Mouse (Mus musculus): ENCODE data around the gene Eif3m. TPM values are rescaled to one million over a fixed set of nuclear protein-coding genes. Genes with fewer than 3 reads are reported as not detected.

The Eif3m gene
- polyA plus RNA-seq, 1 experiment from 2014 or later: 273 TPM

DNA sequence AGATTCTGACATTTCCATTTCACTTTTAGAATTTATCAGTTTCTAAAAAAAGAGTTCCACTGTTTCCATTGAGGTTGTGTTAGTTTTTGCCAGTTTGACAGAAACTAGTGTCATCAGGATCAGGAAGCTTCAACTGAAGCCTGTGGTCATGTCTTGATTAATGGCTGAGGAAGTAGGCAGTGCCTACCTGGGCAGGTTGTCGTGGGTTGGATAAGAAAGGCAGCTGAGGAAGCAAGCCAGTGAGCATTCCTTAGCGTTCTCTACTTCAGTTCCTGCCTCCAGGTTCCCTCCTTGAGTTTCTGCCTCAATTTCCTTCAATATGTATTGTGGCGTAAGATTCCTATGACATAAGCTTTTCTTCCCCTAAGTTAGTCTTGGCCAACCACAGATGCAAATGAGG, 31.1 kb downstream of the Eif3m start:
- H3K4me3 ChIP-seq (ENCODE audit: low read depth, low read length): no peak overlapping the region
- H3K4me2 ChIP-seq (ENCODE audit: low read length): no peak overlapping the region
- no peak for ATAC-seq
- WGBS: 65% methylated on average over 3 of the region's 3 CpGs
- no peak for DNase-seq (ENCODE audit: low spot score)
- no peaks in the 10 kb centered on the region for H3K27me3 ChIP-seq (replicated peaks; ENCODE audit: control insufficient read depth, insufficient read depth, low read length)
- no peaks in the 10 kb centered on the region for H3K36me3 ChIP-seq (ENCODE audit: control insufficient read depth, insufficient read depth, low read length)
- no peaks in the 10 kb centered on the region for H3K4me1 ChIP-seq (ENCODE audit: control insufficient read depth, insufficient read depth, low read length)
- no peak overlapping the region for H3K9ac ChIP-seq (ENCODE audit: low read length)
- H3K27ac ChIP-seq (ENCODE audit: low read depth, low read length): no peak overlapping the region
- no peaks in the 10 kb centered on the region for H3K9me3 ChIP-seq (replicated peaks; ENCODE audit: control insufficient read depth, low read length)

DNA sequence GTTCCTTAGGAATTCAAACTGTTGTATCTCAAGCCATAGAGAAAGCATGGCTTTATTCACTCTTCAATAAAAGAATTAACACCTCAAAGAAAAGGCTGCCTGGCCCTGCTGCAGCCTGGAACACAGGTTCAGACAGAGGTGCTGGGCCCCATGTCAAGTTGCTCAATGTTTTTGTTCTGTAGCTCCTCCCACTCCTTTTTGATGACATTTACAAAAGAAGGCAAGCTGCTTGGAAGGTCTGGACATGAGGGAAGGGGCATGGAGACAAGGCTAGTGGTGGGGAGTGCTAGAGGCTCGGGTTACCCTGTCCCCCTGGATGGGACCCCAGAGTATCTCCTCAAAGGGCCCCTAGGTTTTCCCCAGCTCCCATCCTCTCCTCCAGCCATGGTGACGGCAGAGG, 35.2 kb downstream of the Eif3m start:
- Histone ChIP-seq H3K27me3 (replicated peaks; ENCODE audit: control insufficient read depth, insufficient read depth, low read length) (no peaks in the 10 kb centered on the region), H3K9me3 (replicated peaks; ENCODE audit: control insufficient read depth, low read length) (no peaks in the 10 kb centered on the region), H3K27ac (ENCODE audit: low read depth, low read length) (no peak overlapping the region), H3K4me1 (ENCODE audit: control insufficient read depth, insufficient read depth, low read length) (no peaks in the 10 kb centered on the region), H3K36me3 (ENCODE audit: control insufficient read depth, insufficient read depth, low read length) (no peaks in the 10 kb centered on the region), H3K4me2 (ENCODE audit: low read length) (no peak overlapping the region), H3K9ac (ENCODE audit: low read length) (no peak overlapping the region), H3K4me3 (ENCODE audit: low read depth, low read length) (no peak overlapping the region)
- ATAC-seq: no peak
- WGBS: 3% methylated on average over 2 of the region's 2 CpGs
- DNase-seq (ENCODE audit: low spot score): peak; percentile 10

DNA sequence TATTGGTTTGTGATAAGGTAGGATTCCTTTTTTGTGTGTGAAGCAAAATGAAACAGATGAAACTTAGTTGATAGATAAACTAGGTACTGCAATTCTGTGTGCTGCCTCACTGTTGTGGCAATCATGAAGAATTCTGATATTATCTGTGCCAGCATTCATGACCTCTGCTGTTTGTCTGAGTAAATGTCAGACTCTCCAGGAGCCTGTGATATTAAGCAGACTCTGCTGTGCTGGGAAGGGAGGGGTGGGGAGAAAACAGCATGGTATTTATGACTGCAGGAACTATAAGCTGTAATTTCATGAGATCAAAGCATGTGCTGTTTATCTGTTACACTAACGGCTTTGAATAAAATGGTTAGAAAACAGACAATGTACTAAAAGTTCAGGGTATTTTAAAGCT, 52.4 kb downstream of the Eif3m start:
- Histone ChIP-seq H3K9me3 (replicated peaks; ENCODE audit: control insufficient read depth, low read length) (no peaks in the 10 kb centered on the region), H3K36me3 (ENCODE audit: control insufficient read depth, insufficient read depth, low read length) (no peaks in the 10 kb centered on the region), H3K4me3 (ENCODE audit: low read depth, low read length) (no peak overlapping the region), H3K4me2 (ENCODE audit: low read length) (no peak overlapping the region), H3K4me1 (ENCODE audit: control insufficient read depth, insufficient read depth, low read length) (no peaks in the 10 kb centered on the region), H3K27ac (ENCODE audit: low read depth, low read length) (no peak overlapping the region), H3K9ac (ENCODE audit: low read length) (no peak overlapping the region), H3K27me3 (replicated peaks; ENCODE audit: control insufficient read depth, insufficient read depth, low read length) (no peaks in the 10 kb centered on the region)
- DNase-seq (ENCODE audit: low spot score) (no peak), ATAC-seq (no peak)
- 64% methylated on average over 1 of the region's 1 CpGs for WGBS

Other genes starting within 250 kb of the Eif3m start
- gene Qser1, start 200.3 kb downstream of the Eif3m start, polyA plus RNA-seq (2014; fragmentation: Nextera tagmentation; extraction: Ambion mirVana): 13.5 and 15.6 TPM in 2 replicates
- gene Prrg4, start 167.2 kb downstream of the Eif3m start, polyA plus RNA-seq (2014; fragmentation: Nextera tagmentation; extraction: Ambion mirVana): 0.23 TPM in 2 replicates
- 9.2 and 9.7 TPM in 2 replicates for gene Ccdc73, start 149.3 kb downstream of the Eif3m start, polyA plus RNA-seq (2014; fragmentation: Nextera tagmentation; extraction: Ambion mirVana)
- not detected in 2 replicates for gene Gm11060, start 74.9 kb upstream of the Eif3m start, polyA plus RNA-seq (2014; fragmentation: Nextera tagmentation; extraction: Ambion mirVana)
- gene Wt1, start 109.4 kb upstream of the Eif3m start, polyA plus RNA-seq (2014; fragmentation: Nextera tagmentation; extraction: Ambion mirVana): not detected in 2 replicates
- not detected in 2 replicates for gene Them7, start 207.2 kb upstream of the Eif3m start, polyA plus RNA-seq (2014; fragmentation: Nextera tagmentation; extraction: Ambion mirVana)